Mouse (Mus musculus) kidney, adult 2 months (tissue): ENCODE data around the gene Plxnb1.

Source experiments
- CTCF ChIP-seq: fragments of 200-500 bp; conservative IDR thresholded peaks from 2 replicates; pipeline ENCODE4 v1.5.1; 2011; ENCODE audit warnings: low read depth, mild to moderate bottlenecking, control low read depth, low read length, moderate library complexity, mixed read lengths; ENCODE audit not compliant: insufficient read depth, insufficient read length
- POLR2A ChIP-seq: fragments of 200-500 bp; IDR thresholded peaks from one replicate; pipeline ENCODE4 v1.6.1; 2011; ENCODE audit warnings: low read depth, low read length, control low read depth

DNA sequence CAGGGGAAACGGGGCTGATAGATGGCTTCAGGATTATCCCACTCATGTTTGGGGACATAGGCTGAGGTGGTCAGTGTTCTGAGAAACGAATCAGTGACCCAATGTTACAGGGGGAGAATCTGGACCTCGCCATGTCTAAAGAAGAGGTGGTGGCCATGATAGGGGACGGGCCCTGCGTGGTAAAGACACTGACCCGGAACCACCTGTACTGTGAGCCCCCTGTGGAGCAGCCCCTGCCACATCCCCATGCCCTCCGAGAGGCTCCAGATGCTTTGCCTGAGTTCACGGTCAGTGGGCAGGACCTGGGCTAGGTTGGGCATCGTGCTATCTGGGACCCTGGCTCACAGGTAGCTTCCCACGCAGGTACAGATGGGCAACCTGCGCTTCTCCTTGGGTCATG lies 15.1 kb downstream of the Plxnb1 start:
- TF ChIP-seq POLR2A, result no peak
- no peak for TF ChIP-seq CTCF
